Mouse (Mus musculus): ENCODE measurements around the gene Prg3. TPM values are rescaled to one million over a fixed set of nuclear protein-coding genes. Genes with fewer than 3 reads are reported as not detected.

Prg3 gene
- polyA plus RNA-seq, 1 experiment, result not detected

GRCm38 (mm10) chr2:85038336-85038735 is 50.3 kb downstream of the Prg3 start:
- no peak for DNase-seq (ENCODE audit: low spot score)

Other genes with a start within 250 kb of the Prg3 start
- gene Gm19426, start 244.6 kb upstream of the Prg3 start, polyA plus RNA-seq (2012; rRNA removed), result 3.1 and 3.2 TPM in 2 replicates
- 711 and 879 TPM in 2 replicates for gene Serping1, start 212.8 kb upstream of the Prg3 start, polyA plus RNA-seq (2012; rRNA removed)
- gene Ube2l6, start 189.4 kb upstream of the Prg3 start, polyA plus RNA-seq (2012; rRNA removed), result 36.2 and 36.3 TPM in 2 replicates
- gene Smtnl1, start 165.6 kb upstream of the Prg3 start, polyA plus RNA-seq (2012; rRNA removed), result not detected in 2 replicates
- 35.0 and 47.5 TPM in 2 replicates for gene Timm10, start 161.2 kb upstream of the Prg3 start, polyA plus RNA-seq (2012; rRNA removed)
- 11.4 and 12.6 TPM in 2 replicates for gene Slc43a1, start 149.4 kb upstream of the Prg3 start, polyA plus RNA-seq (2012; rRNA removed)
- 1.4 and 1.6 TPM in 2 replicates for gene Rtn4rl2, start 101.5 kb upstream of the Prg3 start, polyA plus RNA-seq (2012; rRNA removed)
- gene Slc43a3, start 51.6 kb upstream of the Prg3 start, polyA plus RNA-seq (2012; rRNA removed), result 116 and 142 TPM in 2 replicates
- 0.27 and 0.33 TPM in 2 replicates for gene Prg2, start 7.8 kb upstream of the Prg3 start, polyA plus RNA-seq (2012; rRNA removed)
- gene Ssrp1, start 49.0 kb downstream of the Prg3 start, polyA plus RNA-seq (2012; rRNA removed), result 81.0 and 88.4 TPM in 2 replicates
- gene P2rx3, start 49.2 kb downstream of the Prg3 start, polyA plus RNA-seq (2012; rRNA removed), result 0.60 and 0.87 TPM in 2 replicates
- 53.7 and 71.5 TPM in 2 replicates for gene Tnks1bp1, start 59.8 kb downstream of the Prg3 start, polyA plus RNA-seq (2012; rRNA removed)
- gene Aplnr, start 148.0 kb downstream of the Prg3 start, polyA plus RNA-seq (2012; rRNA removed), result 7.3 and 9.6 TPM in 2 replicates
- 4.3 and 5.1 TPM in 2 replicates for gene Lrrc55, start 209.0 kb downstream of the Prg3 start, polyA plus RNA-seq (2012; rRNA removed)

Data from urinary bladder, adult 2 months (tissue).